Mouse (Mus musculus) skeletal muscle tissue, postnatal 0 days (tissue): ENCODE measurements around the gene Plb1. TPM values are rescaled to one million over a fixed set of nuclear protein-coding genes. Genes with fewer than 3 reads are reported as not detected.

Experiments used
- polyA plus RNA-seq: library from polyadenylated mRNA; unstranded; fragments of >200 nt; fragmentation: Nextera tagmentation; extraction: Ambion mirVana; gene quantifications from 2 replicates; pipeline ENCODE4 v1.2.1, GENCODE M21; 2015

Gene Plb1
- polyA plus RNA-seq, result 2.6 and 3.4 TPM in 2 replicates

GRCm38 (mm10) chr5:32232474-32232873, at the start of gene Plb1:
Gene Plb1, plus strand, starts transcription at chr5:32232708.

Other genes starting within 250 kb of the Plb1 start
- 2.1 and 2.6 TPM in 2 replicates for gene Fosl2, start 96.9 kb upstream of the Plb1 start, polyA plus RNA-seq
- 199 and 222 TPM in 2 replicates for gene Ppp1cb, start 226.1 kb downstream of the Plb1 start, polyA plus RNA-seq